Mouse (Mus musculus) natural killer cell, adult 2 months (primary cell): ENCODE results near the gene Mrpl4.

Source experiments
- DNase-seq, 2 experiments: peaks; one replicate each; pipeline ENCODE4 v3.0.0; 2022; ENCODE audit warnings: low spot score in 2 of 2

Mrpl4 gene

DNA sequence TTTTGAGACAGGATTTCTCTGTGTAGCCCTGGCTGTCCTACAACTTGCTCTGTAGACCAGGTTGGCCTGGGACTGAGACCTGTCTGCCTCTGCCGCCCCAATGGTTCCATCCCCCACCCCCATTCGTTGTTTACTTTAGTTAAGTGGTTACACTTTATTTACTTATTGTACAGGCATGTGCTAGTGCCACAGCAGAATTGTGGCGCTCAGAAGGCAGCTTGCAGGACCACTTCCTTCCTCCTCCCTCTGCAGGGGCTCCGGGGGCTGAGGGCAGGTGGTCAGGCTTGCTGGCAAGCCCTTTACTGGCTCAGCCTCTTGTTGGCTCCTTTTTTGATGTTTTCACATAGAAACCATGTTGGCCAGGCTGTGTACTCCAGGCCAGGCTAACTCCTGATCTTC is 14.6 kb downstream of the Mrpl4 start:
- no peak for DNase-seq

DNA sequence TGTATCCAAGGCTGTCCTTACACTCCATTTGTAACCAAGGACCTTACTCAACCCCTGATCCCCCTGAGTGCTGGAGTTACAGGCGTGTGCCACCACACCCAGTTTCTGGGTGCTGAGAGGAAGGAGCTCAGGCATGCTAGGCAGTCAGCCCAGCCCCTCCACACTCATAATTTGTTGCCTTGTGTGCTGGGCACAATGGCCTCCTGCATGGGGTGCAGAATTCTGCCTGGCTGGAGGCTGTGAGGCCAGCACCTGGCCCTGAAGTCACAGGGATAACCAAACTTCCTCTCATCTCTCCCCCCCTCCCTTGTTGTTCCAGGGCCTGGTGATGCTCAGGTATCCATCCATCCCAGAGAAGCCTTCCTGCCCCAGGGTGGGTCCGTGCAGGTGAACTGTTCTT is 16.1 kb downstream of the Mrpl4 start:
- no peak for DNase-seq

DNA sequence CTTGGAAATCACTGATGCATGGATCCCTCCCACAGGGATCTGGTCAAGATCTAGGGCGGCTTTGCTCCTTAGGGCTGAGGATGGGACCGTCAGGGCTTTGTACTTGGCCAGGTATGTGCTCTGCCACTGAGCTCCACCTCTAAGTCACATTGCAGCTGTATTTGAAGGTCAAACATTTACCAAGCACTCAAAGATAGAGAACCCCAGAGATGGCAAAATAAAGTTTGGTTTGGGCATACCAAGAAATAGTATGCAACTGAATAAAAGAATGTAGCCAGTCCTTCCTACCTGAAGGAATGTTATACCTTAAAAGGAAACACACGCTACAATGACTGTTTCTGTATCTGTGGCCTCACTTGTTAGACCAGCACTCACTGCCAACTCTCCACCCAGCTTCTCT is 18.8 kb downstream of the Mrpl4 start:
- DNase-seq, result no peak

DNA sequence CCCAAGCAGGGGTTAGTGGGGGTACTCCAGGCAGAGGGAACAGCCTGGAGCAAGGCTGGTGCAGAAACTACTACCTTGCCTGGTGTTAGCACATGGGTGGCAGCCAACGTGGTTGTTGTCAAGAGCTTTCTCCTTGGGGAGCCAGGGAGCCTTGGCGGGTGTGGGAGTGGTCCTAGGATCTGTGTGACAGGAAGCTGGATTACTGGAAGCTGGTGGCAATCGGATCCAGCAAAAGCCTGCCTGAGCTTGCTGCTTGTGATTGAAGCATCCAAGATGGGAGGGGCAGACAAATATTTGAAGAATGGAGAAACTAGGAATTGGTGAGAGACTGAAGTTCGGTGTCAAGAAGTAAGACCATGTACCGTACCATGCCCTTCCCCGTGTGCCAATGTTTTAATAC is 19.8 kb downstream of the Mrpl4 start:
- DNase-seq, result no peak

DNA sequence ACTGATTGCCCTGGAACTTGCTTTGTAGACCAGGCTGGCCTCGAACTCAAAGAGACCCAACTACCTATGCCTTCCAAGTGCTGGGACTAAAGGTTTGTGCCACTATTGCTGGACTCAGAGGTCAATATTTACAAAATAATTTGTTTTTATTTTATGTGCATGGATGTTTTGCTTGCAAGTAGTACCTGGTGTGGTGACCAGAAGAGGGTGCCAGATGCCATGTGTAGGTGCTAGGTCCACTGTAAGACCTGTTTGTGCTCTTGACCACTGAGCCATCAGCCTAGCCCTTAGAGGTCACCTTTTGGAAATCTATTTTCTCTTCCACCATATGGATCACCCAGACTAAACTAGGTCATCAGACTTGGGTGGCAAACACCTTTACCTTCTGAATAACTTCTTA is 20.2 kb downstream of the Mrpl4 start:
- no peak for DNase-seq

GRCm38 (mm10) chr9:21025258-21025810 is 22.8 kb downstream of the Mrpl4 start:
- DNase-seq, result no peak

- DNase-seq, result no peak
Observed at GRCm38 (mm10) chr9:21026849-21027248, 24.3 kb downstream of the Mrpl4 start.

DNA sequence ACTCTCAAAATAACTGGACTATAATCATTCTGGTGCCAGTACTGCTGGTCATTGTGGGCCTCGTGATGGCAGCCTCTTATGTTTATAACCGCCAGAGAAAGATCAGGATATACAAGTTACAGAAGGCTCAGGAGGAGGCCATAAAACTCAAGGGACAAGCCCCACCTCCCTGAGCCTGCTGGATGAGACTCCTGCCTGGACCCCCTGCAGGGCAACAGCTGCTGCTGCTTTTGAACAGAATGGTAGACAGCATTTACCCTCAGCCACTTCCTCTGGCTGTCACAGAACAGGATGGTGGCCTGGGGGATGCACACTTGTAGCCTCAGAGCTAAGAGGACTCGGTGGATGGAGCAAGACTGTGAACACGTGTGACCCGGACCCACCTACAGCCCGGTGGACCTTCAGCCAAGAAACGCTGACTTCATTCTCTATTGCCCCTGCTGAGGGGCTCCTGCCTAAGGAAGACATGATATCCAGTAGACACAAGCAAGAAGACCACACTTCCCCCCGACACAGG is 25.3 kb downstream of the Mrpl4 start:
- DNase-seq, result no peak

GRCm38 (mm10) chr9:21028560-21029110 is 26.1 kb downstream of the Mrpl4 start:
- DNase-seq, result no peak

- DNase-seq, result peak; percentile 70 to 81
Observed at GRCm38 (mm10) chr9:21029291-21030054, 26.9 kb downstream of the Mrpl4 start, which contains the start of gene Icam4. Gene Icam4, plus strand, starts transcription at chr9:21029373.

DNA sequence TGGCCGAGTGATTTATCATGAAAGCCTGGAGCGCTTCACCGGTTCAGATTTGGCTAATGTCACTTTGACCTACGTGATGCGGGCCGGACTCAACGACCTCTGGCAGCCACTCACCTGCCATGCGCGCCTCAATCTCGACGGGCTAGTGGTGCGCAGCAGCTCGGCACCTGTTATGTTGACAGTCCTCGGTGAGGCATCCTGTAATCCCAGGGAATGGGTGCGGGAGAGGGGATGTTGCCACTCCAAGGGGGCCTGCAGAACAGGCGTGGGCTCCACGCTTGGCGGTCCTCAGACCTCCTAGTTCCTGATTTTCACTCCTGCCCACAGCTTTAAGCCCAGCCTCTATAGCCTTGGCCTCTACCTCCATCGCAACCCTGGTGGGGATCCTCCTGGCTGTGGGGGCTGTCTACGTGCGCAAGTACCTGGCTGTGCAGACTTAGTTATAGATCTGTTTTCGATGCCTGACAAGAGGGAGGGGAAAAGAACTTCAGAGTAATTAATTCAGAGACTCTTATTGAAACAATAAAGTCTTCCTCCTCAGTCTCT is 27.6 kb downstream of the Mrpl4 start:
- no peak for DNase-seq

DNA sequence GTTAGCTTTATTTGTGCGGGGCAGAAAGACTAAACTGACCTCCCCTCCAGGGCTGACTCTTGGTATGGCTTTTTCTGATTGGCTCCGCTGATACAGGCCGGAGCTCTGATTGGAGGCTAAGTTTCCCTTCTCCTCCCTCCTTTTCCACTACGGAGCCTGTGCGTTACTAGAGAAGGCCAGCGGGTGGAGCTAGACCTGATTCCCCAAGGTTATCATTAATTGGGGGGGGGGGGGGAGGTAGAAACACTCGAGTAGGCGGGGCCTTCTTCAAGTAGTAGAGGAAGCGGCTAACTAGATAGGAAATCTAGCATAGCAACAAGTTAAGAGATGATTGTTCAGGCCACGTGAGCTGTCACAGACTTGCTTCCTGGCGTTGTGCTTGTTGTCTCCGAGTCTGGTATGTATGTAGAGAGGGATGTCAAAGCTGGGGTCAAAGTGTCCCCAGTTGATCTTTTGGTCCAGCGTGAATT is 28.3 kb downstream of the Mrpl4 start:
- DNase-seq, result peak; percentile 91 to 92

DNA sequence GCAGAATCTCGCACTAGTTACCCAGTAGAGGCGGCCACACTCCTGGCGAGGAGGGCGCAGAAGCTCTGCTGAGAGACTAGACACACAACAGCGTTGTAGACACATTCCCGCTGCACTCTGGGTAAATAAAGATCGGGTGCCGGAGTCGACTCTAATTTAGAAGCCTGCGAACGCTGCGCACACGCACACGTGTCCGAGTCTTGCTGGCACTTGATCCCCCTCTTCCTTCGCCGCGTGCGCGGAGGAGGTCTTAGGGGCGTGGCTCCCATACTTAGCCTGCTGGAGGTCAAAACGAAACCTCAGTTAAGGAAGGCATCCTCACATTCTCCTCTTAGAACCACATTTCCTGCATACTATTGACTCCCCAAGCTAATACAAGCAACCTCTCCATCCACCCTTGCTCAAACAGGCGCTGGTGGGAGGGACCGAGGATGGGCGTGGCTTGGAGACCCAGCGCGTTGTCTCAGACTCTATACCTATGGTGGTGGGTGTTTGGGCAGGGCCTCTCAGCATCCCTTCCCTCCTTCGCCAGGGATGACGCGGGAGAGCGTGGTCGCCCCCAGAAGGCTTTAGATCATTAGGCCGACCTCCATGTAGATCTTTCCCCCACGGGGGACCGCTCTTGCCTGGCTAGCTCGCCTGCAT is 28.8 kb downstream of the Mrpl4 start:
- DNase-seq, result peak in 1 of 2 experiments; percentile 70

- DNase-seq, result no peak
Observed at GRCm38 (mm10) chr9:21031896-21032351, 29.4 kb downstream of the Mrpl4 start, which contains the start of gene Icam5. Gene Icam5, plus strand, starts transcription at chr9:21032073.

DNA sequence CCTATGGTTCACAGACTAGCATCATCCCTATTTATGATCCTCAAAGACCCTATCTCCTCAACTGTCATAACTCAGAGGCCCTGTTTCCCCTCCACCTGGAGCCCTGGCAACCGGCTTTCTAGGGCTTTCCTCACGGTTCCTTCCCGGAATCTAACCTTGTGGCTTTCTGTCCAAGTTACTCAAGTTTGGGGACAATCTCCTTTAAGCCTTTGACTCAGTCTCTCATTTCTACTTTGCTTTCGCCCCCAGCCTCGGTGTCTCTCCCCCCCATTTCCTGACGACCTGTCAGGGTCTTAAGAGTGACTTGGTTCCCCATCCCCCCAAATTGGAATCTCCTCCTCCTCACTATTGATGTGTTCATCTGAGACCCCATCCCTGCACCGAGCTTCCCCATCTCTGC is 30.0 kb downstream of the Mrpl4 start:
- no peak for DNase-seq

DNA sequence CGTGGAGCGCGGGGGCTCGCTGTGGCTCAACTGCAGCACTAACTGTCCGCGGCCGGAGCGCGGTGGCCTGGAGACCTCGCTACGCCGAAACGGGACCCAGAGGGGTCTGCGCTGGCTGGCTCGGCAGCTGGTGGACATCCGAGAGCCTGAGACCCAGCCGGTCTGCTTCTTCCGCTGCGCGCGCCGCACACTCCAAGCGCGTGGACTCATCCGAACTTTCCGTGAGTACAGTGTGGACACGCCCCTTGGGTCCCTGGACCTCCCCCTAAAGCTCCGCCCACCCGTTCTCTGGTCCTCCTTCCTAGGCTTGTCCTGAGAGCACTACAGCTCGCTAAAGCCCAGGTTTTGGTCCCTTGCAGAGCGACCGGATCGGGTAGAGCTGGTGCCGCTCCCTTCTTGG is 30.6 kb downstream of the Mrpl4 start:
- peak; percentile 83 to 84 for DNase-seq

- no peak for DNase-seq
Observed at GRCm38 (mm10) chr9:21034481-21035085, 32.0 kb downstream of the Mrpl4 start.

DNA sequence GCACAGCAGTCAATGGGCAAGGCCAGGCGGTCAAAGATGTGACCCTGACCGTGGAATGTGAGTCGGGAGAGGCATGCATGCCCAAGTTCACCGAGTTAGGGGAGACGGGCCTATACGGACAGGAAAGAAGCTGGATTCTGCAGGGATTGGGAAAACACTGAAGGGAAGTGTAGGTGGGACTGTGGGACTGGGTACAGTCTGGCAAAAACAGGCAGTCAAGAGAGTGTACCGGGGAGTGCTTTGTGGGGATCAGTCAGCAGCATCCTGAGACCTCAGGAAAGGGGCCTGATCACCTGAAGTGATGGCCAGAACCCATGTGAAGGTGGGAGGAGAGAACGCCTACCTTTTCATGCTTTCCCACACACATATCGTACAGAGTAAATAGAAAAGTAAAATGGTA is 33.0 kb downstream of the Mrpl4 start:
- no peak for DNase-seq

- no peak for DNase-seq
Observed at GRCm38 (mm10) chr9:21036161-21036560, 33.6 kb downstream of the Mrpl4 start.

DNA sequence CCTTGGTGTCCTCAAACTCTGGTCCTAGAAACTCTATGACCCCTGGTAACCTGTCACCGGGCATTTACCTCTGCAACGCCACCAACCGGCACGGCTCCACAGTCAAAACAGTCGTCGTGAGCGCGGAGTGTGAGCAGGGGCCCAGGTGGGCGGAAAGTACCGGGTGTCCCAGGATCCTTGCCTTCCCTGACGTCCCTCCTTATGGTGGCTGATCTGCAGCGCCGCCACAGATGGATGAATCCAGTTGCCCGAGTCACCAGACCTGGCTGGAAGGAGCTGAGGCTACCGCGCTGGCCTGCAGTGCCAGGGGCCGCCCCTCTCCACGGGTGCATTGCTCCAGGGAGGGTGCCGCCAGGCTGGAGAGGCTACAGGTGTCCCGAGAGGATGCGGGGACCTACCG is 34.1 kb downstream of the Mrpl4 start:
- DNase-seq, result no peak

DNA sequence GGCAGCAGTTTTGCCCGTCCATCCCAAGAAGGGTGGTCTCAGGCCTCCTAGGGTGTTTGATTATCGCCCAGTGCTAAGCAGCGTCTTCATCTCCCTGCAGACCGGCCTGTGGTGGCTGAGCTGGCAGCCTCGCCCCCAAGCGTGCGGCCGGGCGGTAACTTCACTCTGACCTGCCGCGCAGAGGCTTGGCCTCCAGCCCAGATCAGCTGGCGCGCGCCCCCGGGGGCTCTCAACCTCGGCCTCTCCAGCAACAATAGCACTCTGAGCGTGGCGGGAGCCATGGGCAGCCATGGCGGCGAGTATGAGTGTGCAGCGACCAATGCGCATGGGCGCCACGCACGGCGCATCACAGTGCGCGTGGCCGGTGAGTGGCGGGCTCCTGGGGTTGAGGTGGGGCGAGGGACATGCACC is 34.9 kb downstream of the Mrpl4 start:
- DNase-seq, result no peak

GRCm38 (mm10) chr9:21039779-21040178 is 37.2 kb downstream of the Mrpl4 start:
- no peak for DNase-seq
